Mouse (Mus musculus) embryonic facial prominence, embryonic 11.5 days (tissue): Measurements from ENCODE around the gene Pcdh18. TPM values are rescaled to one million over a fixed set of nuclear protein-coding genes. Genes with fewer than 3 reads are reported as not detected.
A peak's percentile ranks its signal among the peaks of the same experiment; 100 is the strongest.

ENCODE experiments used
- ATAC-seq: fragments of 200-750 bp; cut with Nextera tagmentation; replicated peaks from 2 replicates; pipeline ENCODE4 v1.8.0; 2017; ENCODE audit warnings: low read depth; ENCODE audit not compliant: insufficient number of reproducible peaks, low FRiP score, low TSS enrichment
- DNase-seq: peaks from one replicate; pipeline ENCODE4 v3.0.0-alpha.2; 2015; ENCODE audit warnings: low spot score
- H3K27ac ChIP-seq: fragments of 300-500 bp; sonication (generic); replicated peaks from 2 replicates; pipeline ENCODE4 v1.5.1; 2014; ENCODE audit warnings: mild to moderate bottlenecking, low read depth, low read length, control low read depth
- H3K27me3 ChIP-seq: fragments of 300-500 bp; sonication (generic); 2 replicates; pipeline ENCODE4 v1.6.1; 2014; ENCODE audit warnings: mild to moderate bottlenecking, low read length, moderate library complexity, mixed read lengths; ENCODE audit not compliant: control insufficient read depth, insufficient read depth
- H3K36me3 ChIP-seq: fragments of 300-500 bp; sonication (generic); replicated peaks from 2 replicates; pipeline ENCODE4 v1.6.1; 2014; ENCODE audit warnings: low read depth, mild to moderate bottlenecking, low read length, moderate library complexity, mixed read lengths; ENCODE audit not compliant: control insufficient read depth, insufficient read depth
- H3K4me1 ChIP-seq: fragments of 300-500 bp; sonication (generic); 2 replicates; pipeline ENCODE4 v1.6.1; 2014; ENCODE audit warnings: low read length, mixed read lengths; ENCODE audit not compliant: control insufficient read depth, insufficient read depth
- H3K4me2 ChIP-seq: fragments of 300-500 bp; sonication (generic); 2 replicates; pipeline ENCODE4 v1.6.1; 2014; ENCODE audit warnings: low read depth, mild to moderate bottlenecking, control low read depth, low read length, moderate library complexity
- H3K4me3 ChIP-seq: fragments of 300-500 bp; sonication (generic); 2 replicates; pipeline ENCODE4 v1.5.1; 2014; ENCODE audit warnings: low read depth, low read length, control low read depth
- H3K9ac ChIP-seq: fragments of 300-500 bp; sonication (generic); replicated peaks from 2 replicates; pipeline ENCODE4 v1.6.1; 2014; ENCODE audit warnings: mild to moderate bottlenecking, control low read depth, low read length
- H3K9me3 ChIP-seq: fragments of 300-500 bp; sonication (generic); replicated peaks from 2 replicates; pipeline ENCODE4 v1.6.1; 2016; ENCODE audit warnings: mild to moderate bottlenecking, low read length, inconsistent platforms, mixed read lengths; ENCODE audit not compliant: control insufficient read depth
- WGBS: fragments of 180-500 bp; shearing (Covaris S2); extraction: QIAGEN DNeasy Blood & Tissue Kit; methylation state at CpG from one replicate; pipeline ENCODE4 v1.1.7; 2014; 5-methylcytosine and 5-hydroxymethylcytosine counted together
- polyA plus RNA-seq: library from polyadenylated mRNA; unstranded; fragments of >200 nt; fragmentation: Nextera tagmentation; extraction: Ambion mirVana; gene quantifications from 2 replicates; pipeline ENCODE4 v1.2.1, GENCODE M21; 2014

The Pcdh18 gene
- polyA plus RNA-seq, 1 experiment from 2014 or later, result 143 TPM

GRCm38 (mm10) chr3:49757626-49758019 is 498 bp upstream of the Pcdh18 start:
- Histone ChIP-seq H3K4me1 (no peaks in the 10 kb centered on the region), H3K36me3 (peaks cover 9% of the 10 kb centered on the region; the same call in 1 of the 2 replicates), H3K9me3 (no peaks in the 10 kb centered on the region), H3K27ac (peak overlapping the region; percentile 98), H3K9ac (peak overlapping the region; percentile 10; the same call in 1 of the 2 replicates), H3K27me3 (no peaks in the 10 kb centered on the region), H3K4me2 (peak overlapping the region; percentile 83), H3K4me3 (peak overlapping the region; percentile 81)
- WGBS, result 0% methylated on average over 6 of the region's 6 CpGs
- ATAC-seq (peak; percentile 25; the same call in 1 of the 2 replicates), DNase-seq (peak; percentile 88)

GRCm38 (mm10) chr3:49755986-49756845 is 909 bp downstream of the Pcdh18 start:
- H3K27ac ChIP-seq, result peak overlapping the region; percentile 98
- no peaks in the 10 kb centered on the region for H3K9me3 ChIP-seq
- H3K4me1 ChIP-seq, result no peaks in the 10 kb centered on the region
- peak overlapping the region; percentile 94 for H3K9ac ChIP-seq
- DNase-seq (peak; percentile 68), ATAC-seq (peak; percentile 20; the same call in 1 of the 2 replicates)
- peak overlapping the region; percentile 81 for H3K4me3 ChIP-seq
- no peaks in the 10 kb centered on the region for H3K27me3 ChIP-seq
- peaks cover 9% of the 10 kb centered on the region; the same call in 1 of the 2 replicates for H3K36me3 ChIP-seq
- WGBS, result 1% methylated on average over 36 of the region's 36 CpGs
- peak overlapping the region; percentile 83 for H3K4me2 ChIP-seq

DNA sequence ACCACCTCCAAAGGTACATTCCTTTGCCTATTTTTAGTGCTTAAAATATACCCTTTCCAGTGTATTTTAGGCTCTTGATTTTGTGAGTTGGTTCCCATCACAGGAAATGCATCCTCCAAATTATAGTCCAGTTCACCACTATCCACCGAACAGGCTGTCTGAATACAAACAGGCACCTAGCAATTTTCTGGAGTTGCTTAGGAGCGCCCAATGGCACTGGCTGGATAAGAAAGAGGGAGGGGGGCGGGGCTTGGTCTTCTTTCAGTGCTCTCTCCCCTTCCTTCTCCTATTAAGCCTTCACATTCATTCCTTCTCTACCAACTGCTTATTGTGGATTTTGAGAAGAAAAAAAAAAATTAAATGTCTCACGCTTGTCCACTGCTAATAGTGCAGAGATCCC is 4.4 kb downstream of the Pcdh18 start:
- H3K9ac ChIP-seq, result no peak overlapping the region; the same call in 1 of the 2 replicates
- DNase-seq, result no peak

GRCm38 (mm10) chr3:49749491-49750284 is 7.4 kb downstream of the Pcdh18 start:
- no peak for ATAC-seq
- H3K36me3 ChIP-seq, result peaks cover 10% of the 10 kb centered on the region
- no peak overlapping the region for H3K4me3 ChIP-seq
- no peak overlapping the region for H3K27ac ChIP-seq
- whole genome bisulfite sequencing, result 48% methylated on average over 8 of the region's 8 CpGs
- no peaks in the 10 kb centered on the region for H3K27me3 ChIP-seq
- no peaks in the 10 kb centered on the region for H3K4me1 ChIP-seq
- H3K9me3 ChIP-seq, result no peaks in the 10 kb centered on the region
- DNase-seq, result peak; percentile 42
- H3K4me2 ChIP-seq, result no peak overlapping the region
- no peak overlapping the region for H3K9ac ChIP-seq

More for the DNA sequence above, 4.4 kb downstream of the Pcdh18 start:
- no peak for ATAC-seq
- 69% methylated on average over 4 of the region's 4 CpGs for WGBS
- H3K4me1 ChIP-seq, result no peaks in the 10 kb centered on the region
- peak overlapping the region; percentile 83 for H3K4me2 ChIP-seq
- no peaks in the 10 kb centered on the region for H3K27me3 ChIP-seq
- H3K9me3 ChIP-seq, result no peaks in the 10 kb centered on the region
- H3K27ac ChIP-seq, result no peak overlapping the region
- peaks cover 9% of the 10 kb centered on the region; the same call in 1 of the 2 replicates for H3K36me3 ChIP-seq
- peak overlapping the region; percentile 81 for H3K4me3 ChIP-seq

DNA sequence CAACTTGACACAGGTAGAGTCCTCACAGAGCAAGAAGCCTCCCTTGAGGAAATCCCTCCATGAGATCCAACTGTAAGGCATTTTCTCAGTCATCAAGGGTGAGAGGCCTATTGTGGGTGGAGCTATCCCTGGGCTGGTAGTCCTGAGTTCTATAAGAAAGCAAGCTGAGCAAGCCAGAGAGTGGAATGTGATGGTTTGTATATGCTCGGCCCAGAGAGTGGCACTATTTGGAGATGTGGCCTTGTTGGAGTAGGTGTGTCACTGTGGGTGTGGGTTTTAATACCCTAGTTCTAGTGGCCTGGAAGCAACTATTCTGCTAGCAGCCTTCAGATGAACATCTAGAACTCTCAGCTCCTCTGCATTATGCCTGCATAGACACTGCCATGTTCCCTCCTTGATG is 9.1 kb downstream of the Pcdh18 start:
- WGBS, result 83% methylated on average over 1 of the region's 1 CpGs
- ATAC-seq (no peak), DNase-seq (no peak)
- Histone ChIP-seq H3K9me3 (no peaks in the 10 kb centered on the region), H3K4me3 (no peak overlapping the region), H3K4me1 (no peaks in the 10 kb centered on the region), H3K9ac (no peak overlapping the region), H3K36me3 (peaks cover 9% of the 10 kb centered on the region), H3K27me3 (no peaks in the 10 kb centered on the region), H3K4me2 (no peak overlapping the region), H3K27ac (no peak overlapping the region)

DNA sequence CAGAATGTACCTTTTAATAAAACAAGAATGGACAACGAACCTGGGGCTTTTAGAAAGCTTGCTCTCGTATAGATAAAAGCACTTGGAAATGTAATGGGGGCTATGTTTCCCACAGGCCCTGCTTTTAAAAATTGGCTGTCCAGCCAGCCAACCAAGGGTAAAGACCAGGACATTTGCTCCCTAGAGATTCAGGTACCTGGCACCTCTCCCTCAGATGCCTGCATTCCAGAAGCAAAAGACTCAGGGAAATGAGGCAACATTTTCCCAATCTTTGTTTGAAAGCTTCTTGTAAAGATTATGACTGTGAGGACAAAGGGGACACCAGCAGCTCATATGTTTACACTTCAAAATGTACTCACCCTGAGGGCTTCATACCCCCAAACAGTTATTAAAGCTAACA is 18.1 kb downstream of the Pcdh18 start:
- Histone ChIP-seq H3K9me3 (no peaks in the 10 kb centered on the region), H3K4me3 (no peak overlapping the region), H3K27me3 (no peaks in the 10 kb centered on the region), H3K36me3 (no peaks in the 10 kb centered on the region), H3K4me2 (no peak overlapping the region), H3K4me1 (no peaks in the 10 kb centered on the region), H3K27ac (no peak overlapping the region), H3K9ac (no peak overlapping the region)
- WGBS, result 80% methylated on average over 2 of the region's 2 CpGs
- no peak for DNase-seq
- no peak for ATAC-seq

DNA sequence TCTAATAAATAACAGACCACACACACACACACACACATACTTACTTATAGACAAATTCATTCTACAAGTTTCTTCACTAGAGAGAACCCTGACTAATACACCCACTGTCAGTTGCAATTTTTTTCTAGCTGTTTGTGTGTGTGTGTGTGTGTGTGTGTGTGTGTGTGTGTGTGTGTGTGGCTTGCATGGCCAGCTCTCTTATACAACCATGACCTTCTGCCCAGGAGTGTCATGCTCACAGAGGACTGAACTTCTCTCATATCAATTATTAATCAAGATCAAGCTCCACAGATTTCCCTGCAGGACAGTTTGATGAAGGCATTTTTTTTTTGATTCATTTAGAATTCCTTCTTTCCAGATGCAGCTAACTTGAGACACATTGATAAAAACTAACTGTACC is 18.6 kb downstream of the Pcdh18 start:
- DNase-seq (no peak), ATAC-seq (no peak)
- Histone ChIP-seq H3K27me3 (no peaks in the 10 kb centered on the region), H3K4me1 (no peaks in the 10 kb centered on the region), H3K9me3 (no peaks in the 10 kb centered on the region), H3K9ac (no peak overlapping the region), H3K27ac (no peak overlapping the region), H3K4me3 (no peak overlapping the region), H3K4me2 (no peak overlapping the region), H3K36me3 (no peaks in the 10 kb centered on the region)

DNA sequence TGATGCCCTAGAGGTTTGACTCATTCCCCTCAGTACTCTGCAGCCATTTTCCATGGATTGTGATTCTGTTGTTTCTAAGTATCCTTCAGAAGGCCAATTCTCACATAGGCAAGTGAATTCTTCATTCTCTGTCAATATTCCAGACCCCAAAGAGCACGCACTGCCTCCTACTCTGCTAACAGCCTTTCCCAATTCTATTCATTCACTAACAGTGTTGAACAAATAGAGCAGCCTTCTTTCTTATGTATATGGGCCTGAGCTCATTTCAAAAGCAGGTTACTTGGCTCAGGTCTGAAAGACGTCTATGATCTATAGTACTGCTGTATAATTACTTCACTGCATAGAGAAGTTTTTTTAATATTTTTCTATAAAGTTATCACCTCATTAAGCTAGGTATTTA is 50.6 kb downstream of the Pcdh18 start:
- Histone ChIP-seq H3K4me3 (no peak overlapping the region), H3K9me3 (no peaks in the 10 kb centered on the region), H3K4me1 (no peaks in the 10 kb centered on the region), H3K4me2 (no peak overlapping the region), H3K27ac (no peak overlapping the region), H3K27me3 (no peaks in the 10 kb centered on the region), H3K36me3 (no peaks in the 10 kb centered on the region), H3K9ac (no peak overlapping the region)
- no peak for ATAC-seq
- DNase-seq, result no peak
- 68% methylated on average over 2 of the region's 2 CpGs for WGBS
